Mouse (Mus musculus): ENCODE data around the gene Spop. TPM values are rescaled to one million over a fixed set of nuclear protein-coding genes. Genes with fewer than 3 reads are reported as not detected.
"Not testable (repeated sequence)": the region's sequence is repeated elsewhere in the genome, so short reads cannot be mapped to it uniquely, and the experiment has no call there.

The Spop gene
- polyA plus RNA-seq, 1 experiment from 2014 or later: 207 TPM

DNA sequence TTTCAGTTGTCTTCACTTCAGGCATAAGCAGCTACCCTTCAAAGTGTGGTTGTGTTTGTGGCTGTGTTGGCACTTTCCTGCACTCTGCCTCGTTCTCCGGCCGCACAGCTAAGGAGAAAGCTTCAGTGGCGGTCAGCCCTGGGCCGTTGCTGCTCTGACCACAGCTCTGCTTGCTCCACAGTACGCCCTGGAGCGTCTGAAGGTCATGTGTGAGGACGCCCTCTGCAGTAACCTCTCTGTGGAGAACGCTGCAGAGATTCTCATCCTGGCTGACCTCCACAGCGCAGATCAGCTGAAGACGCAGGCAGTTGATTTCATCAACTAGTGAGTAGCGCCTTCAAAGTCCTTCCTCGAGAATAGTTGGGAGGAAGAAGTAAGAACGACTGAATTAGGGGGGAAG, 76.2 kb downstream of the Spop start:
- WGBS: 91% methylated on average over 14 of the region's 14 CpGs
- no peak overlapping the region for H3K9ac ChIP-seq
- H3K36me3 ChIP-seq: peaks cover 68% of the 10 kb centered on the region
- no peaks in the 10 kb centered on the region for H3K27me3 ChIP-seq (replicated peaks)
- no peak overlapping the region for H3K4me3 ChIP-seq
- H3K4me2 ChIP-seq (replicated peaks): no peak overlapping the region
- H3K27ac ChIP-seq: no peak overlapping the region
- no peaks in the 10 kb centered on the region for H3K4me1 ChIP-seq
- H3K9me3 ChIP-seq: no peaks in the 10 kb centered on the region
- no peak for ATAC-seq (ENCODE audit: low FRiP score, low read depth)

DNA sequence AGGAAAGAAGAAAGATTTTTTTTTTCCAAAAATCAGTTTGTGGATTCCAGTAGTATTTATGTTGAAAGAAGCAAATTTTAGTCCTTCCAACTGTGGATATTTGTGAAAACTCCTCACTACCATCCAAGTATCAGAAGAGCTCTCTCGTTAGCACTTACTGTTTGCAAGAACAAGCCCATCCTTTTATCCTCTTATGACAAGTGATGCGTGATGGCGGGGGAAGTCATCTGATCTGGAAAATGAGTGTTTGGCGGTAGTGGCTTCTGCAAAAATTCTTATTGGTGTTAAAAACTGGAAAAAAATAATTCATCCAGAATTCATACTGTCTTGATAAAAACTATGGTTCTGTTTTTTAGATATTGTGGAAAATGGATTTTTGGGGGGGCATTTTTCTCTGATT, 78.4 kb downstream of the Spop start:
- H3K4me3 ChIP-seq: no peak overlapping the region
- WGBS: 83% methylated on average over 4 of the region's 4 CpGs
- no peak for ATAC-seq (ENCODE audit: low FRiP score, low read depth)
- no peak overlapping the region for H3K4me2 ChIP-seq (replicated peaks)
- no peaks in the 10 kb centered on the region for H3K9me3 ChIP-seq
- no peaks in the 10 kb centered on the region for H3K4me1 ChIP-seq
- H3K27me3 ChIP-seq (replicated peaks): no peaks in the 10 kb centered on the region
- H3K9ac ChIP-seq: no peak overlapping the region
- H3K36me3 ChIP-seq: peaks cover 56% of the 10 kb centered on the region
- no peak overlapping the region for H3K27ac ChIP-seq

DNA sequence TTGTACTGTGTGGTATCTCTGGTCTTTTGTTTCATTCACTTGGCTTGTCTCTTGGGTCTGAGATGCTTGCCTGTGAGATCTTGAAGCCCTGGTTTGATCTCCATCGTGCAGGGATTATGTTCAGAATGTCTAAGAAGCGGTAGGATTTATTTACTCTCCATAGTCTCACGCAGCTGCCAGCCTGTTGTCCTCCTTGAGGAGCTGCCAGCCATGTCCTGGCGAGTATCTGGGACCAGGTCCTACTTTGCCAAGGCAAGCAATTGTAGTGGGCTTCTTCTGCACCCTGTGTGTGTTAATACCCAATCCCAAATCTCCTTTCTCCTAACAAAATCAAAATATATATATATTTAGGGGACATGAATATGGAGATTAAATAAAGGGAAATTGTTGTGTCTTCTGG, 79.1 kb downstream of the Spop start:
- no peak for ATAC-seq (ENCODE audit: low FRiP score, low read depth)
- 90% methylated on average over 4 of the region's 4 CpGs for WGBS

DNA sequence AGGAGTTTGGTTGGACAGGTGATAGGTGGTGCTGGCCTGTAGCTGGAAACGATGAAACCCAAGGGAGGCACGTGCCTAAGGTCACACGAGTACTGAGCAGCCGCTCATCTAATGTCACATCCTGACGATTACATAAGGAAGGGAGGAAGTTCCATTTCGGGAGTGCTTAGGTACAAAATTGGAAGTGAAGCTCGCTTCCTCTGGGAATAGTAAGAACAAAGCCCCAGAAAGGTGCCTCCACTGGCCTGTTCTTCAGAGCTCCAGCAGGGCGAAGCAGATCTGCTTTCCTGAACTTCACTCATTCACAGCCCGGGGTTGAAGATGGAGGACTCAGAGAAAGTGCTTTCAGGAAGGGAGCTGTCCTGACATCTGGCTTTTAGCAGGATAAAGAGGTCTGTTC, 80.1 kb downstream of the Spop start:
- Histone ChIP-seq H3K27me3 (replicated peaks) (no peaks in the 10 kb centered on the region), H3K27ac (no peak overlapping the region), H3K9ac (no peak overlapping the region), H3K4me3 (no peak overlapping the region), H3K4me2 (replicated peaks) (no peak overlapping the region), H3K4me1 (no peaks in the 10 kb centered on the region), H3K36me3 (peaks cover 60% of the 10 kb centered on the region), H3K9me3 (no peaks in the 10 kb centered on the region)
- WGBS: 91% methylated on average over 9 of the region's 9 CpGs
- ATAC-seq (ENCODE audit: low FRiP score, low read depth): no peak

More for the DNA sequence above, 79.1 kb downstream of the Spop start:
- no peak overlapping the region for H3K27ac ChIP-seq
- H3K27me3 ChIP-seq (replicated peaks): no peaks in the 10 kb centered on the region
- H3K36me3 ChIP-seq: peaks cover 58% of the 10 kb centered on the region
- H3K4me1 ChIP-seq: no peaks in the 10 kb centered on the region
- no peak overlapping the region for H3K4me2 ChIP-seq (replicated peaks)
- H3K9me3 ChIP-seq: no peaks in the 10 kb centered on the region
- no peak overlapping the region for H3K4me3 ChIP-seq
- no peak overlapping the region for H3K9ac ChIP-seq

DNA sequence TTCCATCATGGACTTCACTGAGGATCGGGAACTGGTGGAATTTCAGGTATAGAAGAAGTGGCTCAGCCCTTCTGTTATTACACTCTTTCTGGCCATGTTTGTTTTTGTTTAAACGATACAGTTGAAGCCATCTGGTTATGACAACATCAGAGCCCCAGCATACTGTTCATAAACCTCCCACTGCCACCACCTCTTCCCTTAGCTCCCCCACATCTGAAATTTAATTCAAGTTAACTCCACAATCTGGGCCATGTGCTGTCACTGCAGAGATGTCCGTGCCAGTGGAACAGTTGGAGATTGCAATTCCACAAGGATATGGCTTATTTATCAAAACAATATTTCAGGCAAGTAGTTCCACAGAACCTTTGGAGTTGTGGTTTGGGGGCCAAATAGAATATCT, 80.5 kb downstream of the Spop start:
- Histone ChIP-seq H3K27me3 (replicated peaks) (no peaks in the 10 kb centered on the region), H3K9ac (no peak overlapping the region), H3K4me1 (no peaks in the 10 kb centered on the region), H3K27ac (no peak overlapping the region), H3K9me3 (no peaks in the 10 kb centered on the region), H3K36me3 (peaks cover 58% of the 10 kb centered on the region), H3K4me2 (replicated peaks) (no peak overlapping the region), H3K4me3 (no peak overlapping the region)
- ATAC-seq (ENCODE audit: low FRiP score, low read depth): no peak
- WGBS: 95% methylated on average over 3 of the region's 3 CpGs

DNA sequence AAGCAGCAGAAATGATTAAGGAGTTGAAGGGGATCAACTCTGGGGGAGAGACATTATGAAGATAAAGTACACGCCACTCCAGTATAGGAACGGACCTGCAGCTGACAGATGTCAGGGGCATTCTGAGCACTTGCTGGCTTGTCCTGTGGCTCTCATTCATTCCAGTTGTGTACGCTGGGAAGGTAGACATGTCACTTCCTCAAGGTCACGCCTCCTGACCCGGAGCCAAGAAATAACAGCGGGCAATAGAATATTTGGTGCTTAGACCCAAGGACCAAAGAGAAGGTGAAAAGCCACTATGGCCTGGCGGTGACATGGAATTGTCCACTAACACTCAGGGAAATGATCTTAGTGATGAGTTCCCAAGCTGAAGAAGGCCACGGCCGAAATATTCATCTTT, 82.0 kb downstream of the Spop start:
- Histone ChIP-seq H3K9me3 (no peaks in the 10 kb centered on the region), H3K4me3 (no peak overlapping the region), H3K27me3 (replicated peaks) (no peaks in the 10 kb centered on the region), H3K36me3 (peaks cover 48% of the 10 kb centered on the region), H3K4me2 (replicated peaks) (no peak overlapping the region), H3K9ac (no peak overlapping the region), H3K27ac (no peak overlapping the region), H3K4me1 (no peaks in the 10 kb centered on the region)
- no peak for ATAC-seq (ENCODE audit: low FRiP score, low read depth)
- 92% methylated on average over 9 of the region's 9 CpGs for WGBS

DNA sequence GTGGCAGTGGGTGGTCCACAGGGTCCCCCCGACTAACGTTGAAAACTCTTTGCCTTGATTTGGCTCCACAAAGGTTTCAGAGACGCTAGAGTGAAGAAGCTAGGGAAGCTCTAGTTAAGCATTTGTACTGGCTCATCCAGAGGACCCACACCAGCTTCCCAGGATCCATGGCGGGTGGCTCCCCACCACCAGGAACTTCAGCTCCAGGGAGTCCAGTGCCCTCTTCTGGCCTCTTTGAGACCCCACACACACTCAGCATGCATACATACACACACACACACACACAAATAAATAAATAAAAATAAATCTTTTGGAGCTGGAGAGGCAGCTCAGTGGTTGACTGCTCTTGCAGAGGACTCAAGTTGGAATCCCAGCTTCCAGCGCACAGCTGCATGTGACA, 84.0 kb downstream of the Spop start:
- Histone ChIP-seq H3K4me1 (no peaks in the 10 kb centered on the region), H3K9ac (no peak overlapping the region), H3K9me3 (no peaks in the 10 kb centered on the region), H3K27me3 (replicated peaks) (no peaks in the 10 kb centered on the region), H3K27ac (no peak overlapping the region), H3K4me2 (replicated peaks) (no peak overlapping the region), H3K36me3 (peaks cover 29% of the 10 kb centered on the region), H3K4me3 (no peak overlapping the region)
- ATAC-seq (ENCODE audit: low FRiP score, low read depth): no peak
- WGBS: 88% methylated on average over 5 of the region's 5 CpGs

DNA sequence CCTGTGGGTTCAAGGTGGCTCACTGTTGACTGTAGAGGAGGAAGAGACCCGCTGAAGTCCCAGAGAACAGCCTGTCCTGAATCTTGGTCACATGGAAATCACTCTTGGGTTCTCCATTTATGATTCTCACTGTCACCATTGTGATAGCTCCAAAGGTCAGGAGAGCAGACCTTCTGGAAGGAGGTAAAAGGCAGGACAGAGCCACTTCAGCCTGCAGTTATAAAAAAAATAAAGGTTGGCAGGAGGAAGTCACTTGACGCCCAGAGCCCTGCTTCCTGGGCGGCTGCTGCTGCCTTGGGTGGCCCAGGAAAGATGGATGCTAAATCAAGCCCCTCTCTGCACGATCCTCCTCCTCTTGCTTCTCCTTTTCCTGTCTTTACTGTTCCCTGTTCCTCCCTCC, 86.5 kb downstream of the Spop start:
- ATAC-seq (ENCODE audit: low FRiP score, low read depth): no peak
- H3K9ac ChIP-seq: no peak overlapping the region
- no peaks in the 10 kb centered on the region for H3K4me1 ChIP-seq
- no peak overlapping the region for H3K4me3 ChIP-seq
- H3K4me2 ChIP-seq (replicated peaks): no peak overlapping the region
- H3K36me3 ChIP-seq: peaks cover 12% of the 10 kb centered on the region
- no peaks in the 10 kb centered on the region for H3K27me3 ChIP-seq (replicated peaks)
- WGBS: 52% methylated on average over 4 of the region's 4 CpGs
- H3K9me3 ChIP-seq: no peaks in the 10 kb centered on the region
- no peak overlapping the region for H3K27ac ChIP-seq

DNA sequence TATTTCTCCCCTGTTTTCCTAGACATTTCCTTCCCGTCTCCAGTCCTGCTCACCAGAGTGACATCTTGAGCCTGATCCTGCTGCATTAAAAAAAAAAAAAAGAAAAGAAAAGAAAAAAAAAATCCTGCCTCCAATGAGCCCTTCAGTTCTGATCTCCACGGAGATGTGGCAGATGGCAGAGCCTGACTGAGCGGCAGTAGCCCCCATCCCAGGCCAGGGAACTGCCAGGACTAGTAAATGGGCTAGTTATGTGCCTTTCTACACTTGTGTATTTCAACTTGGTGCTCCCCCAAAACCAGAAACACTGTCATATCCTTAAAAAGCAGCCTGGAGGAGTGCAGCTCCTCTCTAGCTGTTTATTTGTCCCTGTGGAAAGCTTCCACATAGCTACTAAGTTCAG, 87.0 kb downstream of the Spop start:
- no peaks in the 10 kb centered on the region for H3K27me3 ChIP-seq (replicated peaks)
- no peak overlapping the region for H3K4me3 ChIP-seq
- WGBS: 54% methylated on average over 3 of the region's 3 CpGs
- no peak overlapping the region for H3K27ac ChIP-seq
- no peak overlapping the region for H3K9ac ChIP-seq
- no peaks in the 10 kb centered on the region for H3K4me1 ChIP-seq
- H3K4me2 ChIP-seq (replicated peaks): no peak overlapping the region
- no peak for ATAC-seq (ENCODE audit: low FRiP score, low read depth)
- peaks cover 9% of the 10 kb centered on the region for H3K36me3 ChIP-seq
- no peaks in the 10 kb centered on the region for H3K9me3 ChIP-seq

DNA sequence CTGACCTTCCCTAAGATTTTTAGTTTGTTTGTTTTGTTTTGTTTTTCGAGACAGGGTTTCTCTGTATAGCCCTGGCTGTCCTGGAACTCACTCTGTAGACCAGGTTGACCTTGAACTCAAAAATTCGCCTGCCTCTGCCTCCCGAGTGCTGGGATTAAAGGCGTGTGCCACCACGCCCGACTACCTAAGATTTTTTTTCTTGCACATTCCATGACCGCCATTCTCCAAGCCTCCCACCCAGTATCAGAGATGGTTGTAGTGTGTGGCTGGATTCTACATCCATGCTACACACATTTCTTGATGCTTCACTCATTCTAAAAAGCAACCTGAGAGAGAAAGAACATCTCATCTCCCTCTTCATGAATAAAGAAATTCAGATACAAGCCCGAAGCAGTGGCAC, 87.9 kb downstream of the Spop start:
- WGBS: 89% methylated on average over 8 of the region's 8 CpGs
- ATAC-seq (ENCODE audit: low FRiP score, low read depth); H3K27me3 ChIP-seq (replicated peaks); H3K36me3 ChIP-seq; H3K4me3 ChIP-seq; H3K9me3 ChIP-seq; H3K9ac ChIP-seq; H3K4me2 ChIP-seq (replicated peaks); H3K4me1 ChIP-seq; H3K27ac ChIP-seq: not testable (repeated sequence)

DNA sequence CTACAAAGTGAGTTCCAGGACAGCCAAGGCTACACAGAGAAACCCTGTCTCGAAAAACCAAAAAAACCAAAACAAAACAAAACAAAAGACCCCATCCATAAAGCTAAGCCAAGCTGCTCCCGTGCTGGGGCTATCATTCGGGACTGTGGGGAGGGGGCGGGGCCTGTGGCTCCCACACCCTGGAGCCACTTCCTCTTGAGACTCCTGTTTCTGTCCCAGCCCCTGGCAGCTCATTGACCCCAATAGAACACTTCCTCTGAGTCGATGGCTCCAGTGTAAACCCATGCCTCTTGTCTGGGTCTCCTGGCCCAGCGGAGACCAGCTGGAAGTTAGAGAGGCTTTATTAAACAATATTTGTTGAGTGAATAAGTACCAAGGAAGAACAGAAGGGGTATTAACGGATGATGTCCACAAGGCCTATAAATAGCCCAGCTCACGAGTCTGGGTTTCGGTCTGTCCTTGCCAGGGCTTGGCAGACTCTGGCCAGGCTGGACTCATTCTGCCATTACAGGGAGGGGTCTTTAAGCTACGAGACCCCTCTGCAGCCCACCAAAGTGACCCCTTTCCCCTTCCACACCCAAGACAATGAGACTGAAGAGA, 89.8 kb downstream of the Spop start:
- ATAC-seq (ENCODE audit: low FRiP score, low read depth): no peak
- H3K4me1 ChIP-seq: no peaks in the 10 kb centered on the region
- no peak overlapping the region for H3K9ac ChIP-seq
- H3K9me3 ChIP-seq: no peaks in the 10 kb centered on the region
- H3K27ac ChIP-seq: no peak overlapping the region
- WGBS: 68% methylated on average over 10 of the region's 10 CpGs
- no peaks in the 10 kb centered on the region for H3K36me3 ChIP-seq
- no peak overlapping the region for H3K4me2 ChIP-seq (replicated peaks)
- H3K27me3 ChIP-seq (replicated peaks): no peaks in the 10 kb centered on the region
- H3K4me3 ChIP-seq: no peak overlapping the region

DNA sequence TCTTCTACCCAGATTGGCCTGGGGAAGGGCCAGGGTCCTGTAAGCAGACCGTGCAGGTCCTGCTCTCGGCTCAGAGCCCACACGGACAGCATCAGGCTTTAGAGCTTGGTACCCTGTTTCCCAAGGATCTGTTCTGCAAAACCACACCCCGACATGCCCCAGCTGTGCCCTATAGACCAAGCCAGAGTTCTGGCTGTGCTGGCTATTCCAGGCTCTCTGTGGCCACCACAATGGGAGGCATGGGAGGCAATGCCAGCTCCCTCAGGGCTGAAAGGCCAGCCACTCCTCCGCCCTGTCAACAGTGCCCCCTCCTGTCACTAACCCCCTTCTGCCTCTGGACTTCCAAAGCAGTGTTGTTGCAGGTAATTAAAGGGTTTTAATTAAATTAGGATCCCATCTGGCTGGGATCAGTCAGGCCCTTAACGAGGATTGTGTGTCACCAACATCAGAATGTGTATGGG, 90.4 kb downstream of the Spop start:
- H3K4me2 ChIP-seq (replicated peaks): no peak overlapping the region
- H3K9ac ChIP-seq: no peak overlapping the region
- WGBS: 71% methylated on average over 6 of the region's 6 CpGs
- H3K9me3 ChIP-seq: no peaks in the 10 kb centered on the region
- H3K4me3 ChIP-seq: no peak overlapping the region
- no peak for ATAC-seq (ENCODE audit: low FRiP score, low read depth)
- no peak overlapping the region for H3K27ac ChIP-seq
- H3K36me3 ChIP-seq: no peaks in the 10 kb centered on the region
- no peaks in the 10 kb centered on the region for H3K4me1 ChIP-seq
- no peaks in the 10 kb centered on the region for H3K27me3 ChIP-seq (replicated peaks)

DNA sequence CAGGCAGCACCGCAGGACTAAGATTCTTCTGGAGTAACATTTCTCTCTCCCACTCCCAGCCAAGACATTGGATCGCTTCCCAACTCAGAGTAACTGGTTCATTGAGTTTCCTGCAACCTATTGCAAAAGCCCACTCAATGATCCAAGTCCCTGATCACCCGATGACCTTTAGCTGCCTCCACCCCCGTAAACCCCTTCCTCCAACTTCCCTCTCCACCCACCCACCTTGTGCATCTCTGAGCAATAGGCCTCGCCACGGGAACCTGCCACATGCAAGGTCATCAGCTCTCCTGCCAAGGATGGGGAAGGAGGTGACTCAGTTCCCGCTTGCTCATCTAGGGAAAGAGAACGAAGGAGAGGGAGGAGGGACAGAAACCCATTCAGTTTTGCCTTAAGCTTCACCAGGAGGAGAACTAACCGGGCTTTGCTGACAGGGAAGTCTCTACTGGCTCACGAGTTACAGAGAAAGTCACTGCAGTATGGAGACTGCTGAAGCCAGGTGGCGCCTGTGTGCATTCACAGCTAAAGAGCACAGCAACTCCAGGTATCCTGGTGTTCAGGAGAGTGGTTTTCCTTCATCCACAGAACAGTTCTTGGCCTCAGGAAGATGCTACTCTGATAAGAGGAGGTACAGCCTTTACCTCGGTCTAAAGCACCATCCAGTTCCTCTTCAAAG, 93.3 kb downstream of the Spop start:
- WGBS: 55% methylated on average over 12 of the region's 12 CpGs
- Histone ChIP-seq H3K27me3 (replicated peaks) (peaks cover 13% of the 10 kb centered on the region), H3K9me3 (no peaks in the 10 kb centered on the region), H3K4me1 (no peaks in the 10 kb centered on the region), H3K4me2 (replicated peaks) (no peak overlapping the region), H3K9ac (no peak overlapping the region), H3K36me3 (no peaks in the 10 kb centered on the region), H3K27ac (no peak overlapping the region), H3K4me3 (no peak overlapping the region)
- ATAC-seq (ENCODE audit: low FRiP score, low read depth): no peak

All from neural tube, embryonic 12.5 days (tissue).